Comparison of ENCODE assay signal across 9 mouse cellular contexts in genomic region chr11:74409757-74410174, GRCm38 (mm10). TPM values are rescaled to one million over a fixed set of nuclear protein-coding genes. Genes with fewer than 3 reads are reported as not detected.
DNase-seq lines count a peak whose midpoint lies in the region; ATAC-seq and TF ChIP-seq lines count a peak whose summit lies in the region.
"Had no signal": no experiment of that assay in that cellular context is flagged by ENCODE, and none has a peak within 500 bp of the region (broad histone marks: within the 10 kb centered on the region; RNA-seq: fewer than 3 reads in every experiment).

No protein-coding gene starts in this region.

- ATAC-seq in forebrain, embryonic 15.5 days (replicated peaks): peak; percentile 75

- no peaks in the 10 kb centered on the region for H3K36me3 ChIP-seq in forebrain, embryonic 15.5 days

- DNase-seq in Muller cell, postnatal 12 days (ENCODE audit: inconsistent ontology term): peak; percentile 87
- DNase-seq in adrenal gland, postnatal 10 days: peak; percentile 85
- DNase-seq in heart, postnatal 4 days: peak; percentile 83
- peak in 1 of 2 experiments; percentile 33 for DNase-seq in left cerebral cortex, adult 2 months (ENCODE audit: extremely low spot score in 1 of 2, low spot score in 2 of 2)
- DNase-seq in thymus, postnatal 10 days (ENCODE audit: low spot score in 2 of 2): no peak
- no peak for DNase-seq in thymus, postnatal 4 days

- no peaks in the 10 kb centered on the region for H3K27me3 ChIP-seq in forebrain, embryonic 15.5 days

- peak overlapping the region; percentile 77 for H3K27ac ChIP-seq in forebrain, embryonic 15.5 days (replicated peaks)
- peak overlapping the region; percentile 64 for H3K27ac ChIP-seq in left cerebral cortex, adult 2 months
- peak overlapping the region; percentile 67 for H3K27ac ChIP-seq in olfactory bulb, adult 2 months (ENCODE audit: insufficient read depth, low read depth, low read length)

- H3K4me3 ChIP-seq in forebrain, embryonic 15.5 days: no peak overlapping the region
- no peak overlapping the region for H3K4me3 ChIP-seq in left cerebral cortex, adult 2 months
- no peak overlapping the region for H3K4me3 ChIP-seq in olfactory bulb, adult 2 months (ENCODE audit: insufficient read depth, low read depth, low read length)

- intact Hi-C loops in left cerebral cortex, adult 2 months (cut with DNase I): loop anchor here (2.0 kb wide), 1 partner anchor 117 kb away; no protein-coding TSS in a partner anchor

- 23% methylated on average over 4 of the region's 4 CpGs for WGBS in forebrain, embryonic 15.5 days
- WGBS in olfactory bulb, adult 2 months: 35% methylated on average over 4 of the region's 4 CpGs

- TF ChIP-seq POLR2A in olfactory bulb, adult 2 months (IDR thresholded peaks at IDR 0.05; ENCODE audit: insufficient read depth, low read depth, low read length): no peak

- H3K4me2 ChIP-seq in forebrain, embryonic 15.5 days (replicated peaks): no peak overlapping the region

- H3K9ac ChIP-seq in forebrain, embryonic 15.5 days (replicated peaks): no peak overlapping the region

- H3K9me3 ChIP-seq in forebrain, embryonic 15.5 days: no peaks in the 10 kb centered on the region

- H3K4me1 ChIP-seq in forebrain, embryonic 15.5 days: peaks cover 21% of the 10 kb centered on the region
- H3K4me1 ChIP-seq in olfactory bulb, adult 2 months (ENCODE audit: control insufficient read depth, insufficient read depth, low read length): peaks cover 29% of the 10 kb centered on the region

- no peak for TF ChIP-seq CTCF in left cerebral cortex, adult 2 months (IDR thresholded peaks at IDR 0.05)
- no peak for TF ChIP-seq CTCF in olfactory bulb, adult 2 months (IDR thresholded peaks at IDR 0.05; ENCODE audit: insufficient read depth, low read depth, low read length)

RNA-seq across cellular contexts. Expression of gene Olfr412, which starts 47.9 kb away (rescaled TPM):
- not detected for total RNA-seq in adrenal gland, postnatal 10 days (2021)
- polyA plus RNA-seq in forebrain, embryonic 15.5 days (2015; fragmentation: Nextera tagmentation; extraction: Ambion mirVana): not detected in 2 replicates
- not detected for total RNA-seq in heart, postnatal 4 days (2021)
- total RNA-seq in left cerebral cortex, adult 2 months (2021): not detected
- not detected in 2 replicates for polyA plus RNA-seq in olfactory bulb, adult 2 months (2012; ENCODE audit: insufficient read depth, insufficient read length, low replicate concordance, missing spikeins)
- total RNA-seq: left cerebral cortex, adult 8-10 months had no signal

RNA-seq across cellular contexts. Expression of gene Olfr411, which starts 57.3 kb away (rescaled TPM):
- total RNA-seq in adrenal gland, postnatal 10 days (2021): not detected
- polyA plus RNA-seq in forebrain, embryonic 15.5 days (2015; fragmentation: Nextera tagmentation; extraction: Ambion mirVana): not detected in 2 replicates
- not detected for total RNA-seq in heart, postnatal 4 days (2021)
- not detected for total RNA-seq in left cerebral cortex, adult 2 months (2021)
- polyA plus RNA-seq in olfactory bulb, adult 2 months (2012; ENCODE audit: insufficient read depth, insufficient read length, low replicate concordance, missing spikeins): not detected in 2 replicates
- total RNA-seq: left cerebral cortex, adult 8-10 months had no signal

Comparison
In these comparisons a context has a peak if more than half of its experiments do, and no peak if none do; other contexts are left out.
1. DNase-seq: peak in Muller cell, postnatal 12 days (single experiment), adrenal gland, postnatal 10 days (single experiment) and heart, postnatal 4 days (single experiment); none in thymus, postnatal 10 days (0 of 2) and thymus, postnatal 4 days (single experiment).
2. Peak in every context shown above with its lines, with median percentiles within 50 percentile points of each other: H3K27ac ChIP-seq.